Mouse (Mus musculus) heart, embryonic 14.5 days (tissue): Measurements from ENCODE around the gene Plpp2. TPM values are rescaled to one million over a fixed set of nuclear protein-coding genes. Genes with fewer than 3 reads are reported as not detected.

ENCODE experiments used
- ATAC-seq: fragments of 200-750 bp; cut with Nextera tagmentation; 2 replicates; pipeline ENCODE4 v1.8.0; 2017; ENCODE audit warnings: low read depth, moderate TSS enrichment; ENCODE audit not compliant: insufficient number of reproducible peaks, insufficient read depth, low FRiP score
- H3K27ac ChIP-seq, 2 experiments: fragments of 200-500 bp in 1 of 2; fragments of 300-500 bp in 1 of 2; sonication (generic) in 1 of 2; replicated peaks in 1 of 2; 2 replicates each; pipeline ENCODE4 v1.5.1; 2012 to 2014; ENCODE audit warnings: low read depth in 2 of 2, low read length in 2 of 2, control low read depth in 1 of 2, mild to moderate bottlenecking in 1 of 2, mixed read lengths in 1 of 2; ENCODE audit not compliant: control insufficient read depth in 1 of 2, insufficient read depth in 1 of 2
- H3K27me3 ChIP-seq: fragments of 300-500 bp; sonication (generic); 2 replicates; pipeline ENCODE4 v1.6.1; 2014; ENCODE audit warnings: mild to moderate bottlenecking, low read length, control low read depth; ENCODE audit not compliant: control insufficient read depth, insufficient read depth
- H3K36me3 ChIP-seq: fragments of 300-500 bp; sonication (generic); 2 replicates; pipeline ENCODE4 v1.6.1; 2014; ENCODE audit warnings: mild to moderate bottlenecking, control low read depth, low read length, mixed read lengths; ENCODE audit not compliant: control insufficient read depth, insufficient read depth
- H3K4me1 ChIP-seq, 2 experiments: fragments of 200-500 bp in 1 of 2; fragments of 300-500 bp in 1 of 2; sonication (generic) in 1 of 2; 2 replicates each; pipeline ENCODE4 v1.6.1; 2012 to 2014; ENCODE audit warnings: low read length in 2 of 2, control low read depth in 1 of 2, mixed read lengths in 1 of 2; ENCODE audit not compliant: control insufficient read depth in 2 of 2, insufficient read depth in 2 of 2
- H3K4me2 ChIP-seq: fragments of 300-500 bp; sonication (generic); 2 replicates; pipeline ENCODE4 v1.6.1; 2014; ENCODE audit warnings: mild to moderate bottlenecking, low read length
- H3K4me3 ChIP-seq, 2 experiments: fragments of 200-500 bp in 1 of 2; fragments of 300-500 bp in 1 of 2; sonication (generic) in 1 of 2; 2 replicates each; pipeline ENCODE4 v1.5.1; 2012 to 2014; ENCODE audit warnings: low read length in 2 of 2, mild to moderate bottlenecking in 2 of 2, control low read depth in 1 of 2, low read depth in 1 of 2, moderate library complexity in 1 of 2; ENCODE audit not compliant: control insufficient read depth in 1 of 2, insufficient read depth in 1 of 2
- H3K9ac ChIP-seq: fragments of 300-500 bp; sonication (generic); 2 replicates; pipeline ENCODE4 v1.6.1; 2014; ENCODE audit warnings: mild to moderate bottlenecking, low read length
- H3K9me3 ChIP-seq: fragments of 300-500 bp; sonication (generic); 2 replicates; pipeline ENCODE4 v1.6.1; 2016; ENCODE audit warnings: low read length, control low read depth; ENCODE audit not compliant: control insufficient read depth
- WGBS: fragments of 180-500 bp; shearing (Covaris S2); extraction: QIAGEN DNeasy Blood & Tissue Kit; methylation state at CpG from one replicate; pipeline ENCODE4 v1.1.7; 2014; 5-methylcytosine and 5-hydroxymethylcytosine counted together
- polyA plus RNA-seq: library from polyadenylated mRNA; unstranded; fragments of >200 nt; fragmentation: Nextera tagmentation; extraction: Ambion mirVana; gene quantifications from 2 replicates; pipeline ENCODE4 v1.2.1, GENCODE M21; 2014

The Plpp2 gene
- polyA plus RNA-seq, 1 experiment from 2014 or later: 10.3 TPM

GRCm38 (mm10) chr10:79537781-79538180 is 4.2 kb upstream of the Plpp2 start:
- H3K27me3 ChIP-seq: no peaks in the 10 kb centered on the region
- WGBS: 74% methylated on average over 2 of the region's 2 CpGs
- H3K4me2 ChIP-seq: no peak overlapping the region
- H3K4me1 ChIP-seq: peaks cover 2 to 5% of the 10 kb centered on the region in 2 experiments
- H3K9ac ChIP-seq: no peak overlapping the region
- no peak overlapping the region for H3K4me3 ChIP-seq
- no peak overlapping the region for H3K27ac ChIP-seq
- H3K36me3 ChIP-seq: peaks cover 41% of the 10 kb centered on the region
- H3K9me3 ChIP-seq: no peaks in the 10 kb centered on the region
- ATAC-seq: no peak

GRCm38 (mm10) chr10:79537271-79537670 is 3.7 kb upstream of the Plpp2 start:
- H3K4me1 ChIP-seq: peaks cover 2 to 8% of the 10 kb centered on the region in 2 experiments
- no peak overlapping the region for H3K9ac ChIP-seq
- H3K27me3 ChIP-seq: no peaks in the 10 kb centered on the region
- H3K4me3 ChIP-seq: no peak overlapping the region
- no peak for ATAC-seq
- no peak overlapping the region for H3K27ac ChIP-seq
- H3K9me3 ChIP-seq: no peaks in the 10 kb centered on the region
- H3K4me2 ChIP-seq: no peak overlapping the region
- H3K36me3 ChIP-seq: peaks cover 36% of the 10 kb centered on the region
- WGBS: 86% methylated on average over 7 of the region's 7 CpGs

GRCm38 (mm10) chr10:79536461-79537080 is 3.0 kb upstream of the Plpp2 start:
- H3K9me3 ChIP-seq: no peaks in the 10 kb centered on the region
- H3K9ac ChIP-seq: no peak overlapping the region
- H3K36me3 ChIP-seq: peaks cover 29% of the 10 kb centered on the region
- ATAC-seq: no peak
- H3K27ac ChIP-seq: no peak overlapping the region
- 67% methylated on average over 12 of the region's 12 CpGs for WGBS
- peaks cover 2 to 8% of the 10 kb centered on the region in 2 experiments for H3K4me1 ChIP-seq
- H3K4me3 ChIP-seq: no peak overlapping the region
- H3K4me2 ChIP-seq: no peak overlapping the region
- no peaks in the 10 kb centered on the region for H3K27me3 ChIP-seq

- H3K4me2 ChIP-seq: no peak overlapping the region
- no peaks in the 10 kb centered on the region for H3K9me3 ChIP-seq
- WGBS: 57% methylated on average over 1 of the region's 1 CpGs
- peaks cover 2 to 8% of the 10 kb centered on the region in 2 experiments for H3K4me1 ChIP-seq
- H3K27me3 ChIP-seq: no peaks in the 10 kb centered on the region
- H3K27ac ChIP-seq: no peak overlapping the region
- no peak overlapping the region for H3K9ac ChIP-seq
- no peak for ATAC-seq
- H3K36me3 ChIP-seq: peaks cover 18% of the 10 kb centered on the region
- no peak overlapping the region for H3K4me3 ChIP-seq
Measured at GRCm38 (mm10) chr10:79535431-79535830, 1.8 kb upstream of the Plpp2 start.

- 83% methylated on average over 2 of the region's 2 CpGs for WGBS
- Histone ChIP-seq H3K27ac (no peak overlapping the region), H3K9me3 (no peaks in the 10 kb centered on the region), H3K9ac (no peak overlapping the region), H3K4me2 (no peak overlapping the region), H3K4me3 (no peak overlapping the region), H3K4me1 (peaks cover 2 to 8% of the 10 kb centered on the region in 2 experiments), H3K27me3 (no peaks in the 10 kb centered on the region), H3K36me3 (peaks cover 8% of the 10 kb centered on the region)
- no peak for ATAC-seq
Measured at GRCm38 (mm10) chr10:79534426-79534825, 830 bp upstream of the Plpp2 start.

- Histone ChIP-seq H3K4me1 (peaks cover 2 to 8% of the 10 kb centered on the region in 2 experiments), H3K4me2 (peak overlapping the region; percentile 96), H3K27ac (no peak overlapping the region), H3K36me3 (no peaks in the 10 kb centered on the region; the same call in 1 of the 2 replicates), H3K27me3 (no peaks in the 10 kb centered on the region), H3K4me3 (peak overlapping the region; percentile 47 to 54), H3K9ac (peak overlapping the region; percentile 67), H3K9me3 (no peaks in the 10 kb centered on the region)
- WGBS: 37% methylated on average over 3 of the region's 3 CpGs
- ATAC-seq: no peak
Measured at GRCm38 (mm10) chr10:79532678-79533077, 918 bp downstream of the Plpp2 start.

GRCm38 (mm10) chr10:79531593-79531992 is 2.0 kb downstream of the Plpp2 start:
- H3K9ac ChIP-seq: no peak overlapping the region
- no peak overlapping the region for H3K4me3 ChIP-seq
- no peaks in the 10 kb centered on the region for H3K27me3 ChIP-seq
- peaks cover 2 to 8% of the 10 kb centered on the region in 2 experiments for H3K4me1 ChIP-seq
- H3K4me2 ChIP-seq: no peak overlapping the region
- no peaks in the 10 kb centered on the region for H3K9me3 ChIP-seq
- WGBS: 83% methylated on average over 3 of the region's 3 CpGs
- no peak overlapping the region for H3K27ac ChIP-seq
- peaks cover 2% of the 10 kb centered on the region for H3K36me3 ChIP-seq
- ATAC-seq: no peak

- Histone ChIP-seq H3K4me3 (no peak overlapping the region), H3K27me3 (no peaks in the 10 kb centered on the region), H3K4me1 (peaks cover 2 to 8% of the 10 kb centered on the region in 2 experiments), H3K36me3 (peaks cover 6% of the 10 kb centered on the region), H3K9ac (no peak overlapping the region), H3K9me3 (no peaks in the 10 kb centered on the region), H3K27ac (no peak overlapping the region), H3K4me2 (no peak overlapping the region)
- no peak for ATAC-seq
- WGBS: 90% methylated on average over 13 of the region's 13 CpGs
Measured at GRCm38 (mm10) chr10:79530721-79531120, 2.9 kb downstream of the Plpp2 start.
